Mouse (Mus musculus) spleen, adult 2 months (tissue): ENCODE data around the gene Irak1bp1.

Experiments
- CTCF ChIP-seq: fragments of 200-500 bp; IDR thresholded peaks from 2 replicates; pipeline ENCODE4 v1.5.1; 2011; ENCODE audit warnings: mild to moderate bottlenecking, inconsistent platforms; ENCODE audit not compliant: insufficient read depth, insufficient read length, insufficient replicate concordance; ENCODE audit errors: extremely low read depth
- POLR2A ChIP-seq: fragments of 200-500 bp; IDR thresholded peaks from 2 replicates; pipeline ENCODE4 v1.6.1; 2011; ENCODE audit warnings: low read depth, low read length, inconsistent platforms

DNA sequence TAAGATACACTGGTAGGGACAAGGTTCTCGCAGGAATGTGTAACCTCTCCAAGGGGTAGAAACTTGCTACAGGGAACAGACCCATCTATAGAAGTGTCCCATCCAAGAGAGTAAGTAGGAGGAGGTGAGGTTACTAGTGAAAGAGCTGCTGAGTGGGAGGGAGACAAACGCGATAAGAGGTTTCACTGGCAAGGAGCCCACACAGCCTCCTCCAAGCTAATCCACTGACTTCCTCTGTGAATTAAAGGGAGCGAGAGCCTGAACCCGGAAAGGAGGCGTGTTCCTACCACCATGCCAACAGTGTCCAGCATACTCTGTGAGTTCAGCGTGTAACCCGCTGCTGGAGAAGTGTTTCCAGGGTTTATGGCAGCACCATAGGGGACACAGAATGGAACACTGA lies 29.0 kb upstream of the Irak1bp1 start:
- TF ChIP-seq CTCF, result no peak
- TF ChIP-seq POLR2A, result no peak
